Mouse (Mus musculus) erythroblast, embryonic 14.5 days (primary cell): ENCODE results near the gene Cdh23. TPM values are rescaled to one million over a fixed set of nuclear protein-coding genes. Genes with fewer than 3 reads are reported as not detected.

Experiments
- H3K27me3 ChIP-seq: 2 replicates; pipeline ENCODE4 v1.6.1; 2012; ENCODE audit warnings: inconsistent platforms; ENCODE audit not compliant: control insufficient read depth
- H3K36me3 ChIP-seq: 2 replicates; pipeline ENCODE4 v1.6.1; 2012; ENCODE audit warnings: mild to moderate bottlenecking, inconsistent platforms; ENCODE audit not compliant: control insufficient read depth
- H3K4me1 ChIP-seq: 2 replicates; pipeline ENCODE4 v1.6.1; 2012; ENCODE audit warnings: inconsistent platforms; ENCODE audit not compliant: control insufficient read depth
- H3K4me3 ChIP-seq: replicated peaks from 2 replicates; pipeline ENCODE3; 2012; ENCODE audit warnings: moderate library complexity, mild to moderate bottlenecking, inconsistent platforms
- H3K9me3 ChIP-seq: 2 replicates; pipeline ENCODE4 v1.6.1; 2012; ENCODE audit warnings: low read length, inconsistent platforms, mixed read lengths; ENCODE audit not compliant: control insufficient read depth
- GATA1 ChIP-seq: IDR thresholded peaks from 2 replicates; pipeline ENCODE4 v1.6.1; 2012; ENCODE audit warnings: low read length, inconsistent platforms, mixed read lengths
- TAL1 ChIP-seq: IDR thresholded peaks from 3 replicates; pipeline ENCODE4 v1.6.1; 2012; ENCODE audit warnings: low read length, inconsistent platforms, mixed read lengths
- polyA plus RNA-seq: library from polyadenylated mRNA; stranded (reverse); fragments of >175 nt; gene quantifications from 2 replicates; pipeline ENCODE4 v1.2.3, GENCODE M21; 2012

Cdh23 gene
- polyA plus RNA-seq, 1 experiment = 0.01 TPM

GRCm38 (mm10) chr10:60284248-60284647 lies 412.0 kb downstream of the Cdh23 start:
- Histone ChIP-seq H3K4me1 (peaks cover 65% of the 10 kb centered on the region), H3K36me3 (peaks cover 72% of the 10 kb centered on the region), H3K4me3 (no peak overlapping the region), H3K27me3 (no peaks in the 10 kb centered on the region), H3K9me3 (no peaks in the 10 kb centered on the region)
- TF ChIP-seq GATA1 (no peak), TAL1 (no peak)

GRCm38 (mm10) chr10:60282116-60283014 lies 413.9 kb downstream of the Cdh23 start:
- Histone ChIP-seq H3K4me1 (peaks cover 67% of the 10 kb centered on the region), H3K9me3 (no peaks in the 10 kb centered on the region), H3K4me3 (no peak overlapping the region), H3K36me3 (peaks cover 74% of the 10 kb centered on the region), H3K27me3 (no peaks in the 10 kb centered on the region)
- TF ChIP-seq GATA1 = no peak
- no peak for TF ChIP-seq TAL1

- Histone ChIP-seq H3K36me3 (peaks cover 69% of the 10 kb centered on the region), H3K27me3 (no peaks in the 10 kb centered on the region), H3K9me3 (no peaks in the 10 kb centered on the region), H3K4me1 (peaks cover 70% of the 10 kb centered on the region), H3K4me3 (no peak overlapping the region)
- no peak for TF ChIP-seq TAL1
- no peak for TF ChIP-seq GATA1
These were observed 414.7 kb downstream of the Cdh23 start for GRCm38 (mm10) chr10:60281571-60282050.

- Histone ChIP-seq H3K4me3 (no peak overlapping the region), H3K27me3 (no peaks in the 10 kb centered on the region), H3K4me1 (peaks cover 72% of the 10 kb centered on the region), H3K36me3 (peaks cover 57% of the 10 kb centered on the region), H3K9me3 (no peaks in the 10 kb centered on the region)
- TF ChIP-seq TAL1 = no peak
- no peak for TF ChIP-seq GATA1
These were observed 415.9 kb downstream of the Cdh23 start for GRCm38 (mm10) chr10:60280353-60280752.

GRCm38 (mm10) chr10:60279941-60280301 lies 416.4 kb downstream of the Cdh23 start:
- Histone ChIP-seq H3K9me3 (no peaks in the 10 kb centered on the region), H3K36me3 (peaks cover 52% of the 10 kb centered on the region), H3K4me1 (peaks cover 68% of the 10 kb centered on the region)

GRCm38 (mm10) chr10:60279290-60279940 lies 416.9 kb downstream of the Cdh23 start:
- Histone ChIP-seq H3K9me3 (no peaks in the 10 kb centered on the region), H3K27me3 (no peaks in the 10 kb centered on the region), H3K4me3 (peak overlapping the region; percentile 74), H3K36me3 (peaks cover 47% of the 10 kb centered on the region), H3K4me1 (peaks cover 63% of the 10 kb centered on the region)
- TF ChIP-seq TAL1 = no peak
- no peak for TF ChIP-seq GATA1

More at GRCm38 (mm10) chr10:60279941-60280301, 416.4 kb downstream of the Cdh23 start:
- Histone ChIP-seq H3K27me3 (no peaks in the 10 kb centered on the region), H3K4me3 (peak overlapping the region; percentile 21)
- TF ChIP-seq GATA1 (no peak), TAL1 (no peak)

- H3K27me3 ChIP-seq = no peaks in the 10 kb centered on the region
- peaks cover 46% of the 10 kb centered on the region for H3K36me3 ChIP-seq
- peaks cover 61% of the 10 kb centered on the region for H3K4me1 ChIP-seq
- no peak for TF ChIP-seq TAL1
- TF ChIP-seq GATA1 = no peak
- H3K4me3 ChIP-seq = peak overlapping the region; percentile 74
- no peaks in the 10 kb centered on the region for H3K9me3 ChIP-seq
These were observed 417.5 kb downstream of the Cdh23 start for GRCm38 (mm10) chr10:60278786-60279185.

GRCm38 (mm10) chr10:60278006-60278399 lies 418.3 kb downstream of the Cdh23 start:
- Histone ChIP-seq H3K36me3 (peaks cover 40% of the 10 kb centered on the region), H3K27me3 (no peaks in the 10 kb centered on the region), H3K4me3 (peak overlapping the region; percentile 74), H3K4me1 (peaks cover 58% of the 10 kb centered on the region), H3K9me3 (no peaks in the 10 kb centered on the region)
- TF ChIP-seq GATA1 = no peak
- no peak for TF ChIP-seq TAL1
